Mouse (Mus musculus): Measurements from ENCODE around the gene Samd5. TPM values are rescaled to one million over a fixed set of nuclear protein-coding genes. Genes with fewer than 3 reads are reported as not detected.

Gene Samd5
- polyA plus RNA-seq, 1 experiment: 0.50 TPM

DNA sequence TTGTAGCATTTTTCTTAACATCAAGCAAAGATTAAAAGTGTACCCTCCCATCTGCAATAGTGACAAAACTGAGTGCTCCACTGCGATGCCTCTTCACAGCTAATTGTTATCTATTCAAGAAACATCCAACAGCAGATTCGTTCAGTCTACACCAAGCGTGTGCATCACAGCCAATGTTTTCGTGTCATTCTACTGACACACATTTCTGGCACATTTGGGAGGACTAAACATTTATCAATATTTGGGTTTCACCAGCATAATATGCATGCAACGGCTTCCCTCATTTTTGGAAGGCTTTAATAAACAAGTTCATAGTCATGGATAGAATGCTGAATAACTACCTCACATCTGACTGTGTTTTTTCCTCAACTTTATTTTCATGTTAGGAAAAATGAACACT is 95.6 kb downstream of the Samd5 start:
- TF ChIP-seq POLR2A (IDR thresholded peaks at IDR 0.05; ENCODE audit: low read depth, low read length) (no peak), CTCF (conservative IDR thresholded peaks at IDR 0.05; ENCODE audit: insufficient read depth, insufficient read length, low read depth, low read length) (no peak)
- H3K27ac ChIP-seq (ENCODE audit: insufficient read depth, low read depth, low read length): no peak overlapping the region
- no peaks in the 10 kb centered on the region for H3K36me3 ChIP-seq (ENCODE audit: control insufficient read depth, insufficient read depth, low read length)
- no peak overlapping the region for H3K4me3 ChIP-seq (ENCODE audit: insufficient read depth, low read depth, low read length)
- no peak for DNase-seq
- H3K4me1 ChIP-seq (ENCODE audit: control insufficient read depth, insufficient read depth, low read length): no peaks in the 10 kb centered on the region
- WGBS: 93% methylated on average over 5 of the region's 5 CpGs
- no peaks in the 10 kb centered on the region for H3K27me3 ChIP-seq (replicated peaks; ENCODE audit: control insufficient read depth, insufficient read depth, low read length)

DNA sequence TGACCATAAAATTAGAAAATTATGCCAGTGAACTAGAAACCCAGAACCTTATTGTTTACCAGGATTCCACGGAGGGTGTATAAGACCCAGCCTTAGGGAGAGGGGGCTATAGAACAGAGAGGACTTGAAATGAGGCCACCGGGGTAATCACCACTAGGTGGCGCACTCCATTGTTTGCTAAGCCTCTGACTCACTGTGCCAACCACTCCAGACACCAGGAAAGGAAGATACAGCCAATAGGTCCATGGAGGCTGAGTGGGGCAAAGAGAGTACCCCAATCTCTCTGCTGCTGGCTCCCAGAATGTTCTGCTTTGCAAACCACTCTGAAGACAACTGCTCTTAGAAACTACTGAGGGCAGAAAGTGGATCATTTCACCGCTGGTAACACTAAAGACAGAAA is 99.4 kb downstream of the Samd5 start:
- Histone ChIP-seq H3K4me3 (ENCODE audit: insufficient read depth, low read depth, low read length) (no peak overlapping the region), H3K4me1 (ENCODE audit: control insufficient read depth, insufficient read depth, low read length) (no peaks in the 10 kb centered on the region), H3K27ac (ENCODE audit: insufficient read depth, low read depth, low read length) (no peak overlapping the region), H3K36me3 (ENCODE audit: control insufficient read depth, insufficient read depth, low read length) (no peaks in the 10 kb centered on the region), H3K27me3 (replicated peaks; ENCODE audit: control insufficient read depth, insufficient read depth, low read length) (no peaks in the 10 kb centered on the region)
- TF ChIP-seq CTCF (conservative IDR thresholded peaks at IDR 0.05; ENCODE audit: insufficient read depth, insufficient read length, low read depth, low read length) (peak; percentile 80), POLR2A (IDR thresholded peaks at IDR 0.05; ENCODE audit: low read depth, low read length) (no peak)
- WGBS: 35% methylated on average over 4 of the region's 4 CpGs
- peak; percentile 63 for DNase-seq

- 76% methylated on average over 4 of the region's 4 CpGs for whole genome bisulfite sequencing
- TF ChIP-seq POLR2A (IDR thresholded peaks at IDR 0.05; ENCODE audit: low read depth, low read length) (no peak), CTCF (conservative IDR thresholded peaks at IDR 0.05; ENCODE audit: insufficient read depth, insufficient read length, low read depth, low read length) (no peak)
These were observed 100.9 kb downstream of the Samd5 start for GRCm38 (mm10) chr10:9574135-9574534.

More at GRCm38 (mm10) chr10:9574135-9574534, 100.9 kb downstream of the Samd5 start:
- H3K27me3 ChIP-seq (replicated peaks; ENCODE audit: control insufficient read depth, insufficient read depth, low read length): no peaks in the 10 kb centered on the region
- H3K36me3 ChIP-seq (ENCODE audit: control insufficient read depth, insufficient read depth, low read length): no peaks in the 10 kb centered on the region
- no peak overlapping the region for H3K4me3 ChIP-seq (ENCODE audit: insufficient read depth, low read depth, low read length)
- no peak overlapping the region for H3K27ac ChIP-seq (ENCODE audit: insufficient read depth, low read depth, low read length)
- DNase-seq: no peak
- no peaks in the 10 kb centered on the region for H3K4me1 ChIP-seq (ENCODE audit: control insufficient read depth, insufficient read depth, low read length)

Other genes starting within 250 kb of the Samd5 start
- gene Stxbp5, start 225.9 kb upstream of the Samd5 start, polyA plus RNA-seq (2012; rRNA removed): 11.1 and 13.7 TPM in 2 replicates

Data from kidney, adult 2 months (tissue).